Mouse (Mus musculus): ENCODE measurements around the gene Mpc1. TPM values are rescaled to one million over a fixed set of nuclear protein-coding genes. Genes with fewer than 3 reads are reported as not detected.

The Mpc1 gene
- polyA plus RNA-seq (2012; rRNA removed) = 105 and 114 TPM in 2 replicates

DNA sequence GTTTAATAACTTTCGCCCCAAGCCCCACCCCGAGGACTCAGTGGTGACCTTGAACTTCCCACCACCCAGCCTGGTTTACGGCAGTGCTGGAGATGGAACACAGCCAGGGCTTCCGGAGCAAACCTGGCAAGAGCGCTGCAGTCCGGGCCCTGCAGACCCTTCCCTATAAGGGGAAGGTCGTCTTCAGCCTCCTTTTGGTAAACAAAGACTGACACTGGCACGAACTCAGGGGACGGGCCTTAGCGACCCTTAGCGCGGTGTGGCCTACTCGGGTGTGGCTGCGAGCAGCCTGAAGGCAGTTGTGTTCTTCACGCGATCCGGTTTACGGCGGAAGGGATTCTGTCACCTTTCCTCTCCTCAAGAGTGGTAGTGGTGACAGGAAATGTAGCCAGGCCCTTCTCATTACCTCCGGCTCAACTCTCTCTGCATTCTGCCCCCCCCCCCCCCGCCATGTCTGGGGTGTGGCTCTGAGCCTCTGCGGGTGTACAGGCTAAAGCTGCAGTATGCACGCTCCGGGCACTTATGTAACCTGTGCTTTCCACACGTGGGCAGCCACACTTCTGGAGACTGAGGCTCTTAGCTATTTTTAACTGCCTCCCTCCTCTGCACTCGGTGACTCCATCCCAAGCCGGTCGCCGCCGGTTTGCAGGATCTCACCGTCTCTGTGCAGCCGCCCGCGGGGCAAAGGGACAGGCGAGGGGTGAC, at the start of gene Mpc1:
Mpc1 (plus strand) TSS at position 84 of the 705 bp plus-strand sequence.

DNA sequence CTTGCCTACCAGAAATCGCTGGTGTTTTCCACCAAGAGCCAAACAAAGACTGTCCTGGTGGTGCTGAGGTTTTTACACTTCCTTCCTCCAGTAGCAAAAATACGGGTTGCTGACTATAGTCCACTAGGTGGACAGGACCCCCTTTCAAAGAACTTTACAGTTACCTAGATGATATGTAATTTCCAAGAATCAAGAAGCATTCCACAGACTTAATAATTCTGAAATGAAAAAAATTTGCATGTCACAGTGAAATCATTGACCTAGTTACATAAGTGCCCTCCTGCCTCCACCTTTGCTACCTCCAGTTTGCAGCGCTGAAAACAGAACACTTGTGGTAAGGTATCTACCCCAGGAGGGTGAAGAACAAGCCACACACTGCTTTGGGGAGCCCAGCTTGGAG, 47.0 kb upstream of the Mpc1 start, which contains the start of gene Ccr6:
Ccr6 (plus strand) TSS at position 301 of the 400 bp plus-strand sequence.

DNA sequence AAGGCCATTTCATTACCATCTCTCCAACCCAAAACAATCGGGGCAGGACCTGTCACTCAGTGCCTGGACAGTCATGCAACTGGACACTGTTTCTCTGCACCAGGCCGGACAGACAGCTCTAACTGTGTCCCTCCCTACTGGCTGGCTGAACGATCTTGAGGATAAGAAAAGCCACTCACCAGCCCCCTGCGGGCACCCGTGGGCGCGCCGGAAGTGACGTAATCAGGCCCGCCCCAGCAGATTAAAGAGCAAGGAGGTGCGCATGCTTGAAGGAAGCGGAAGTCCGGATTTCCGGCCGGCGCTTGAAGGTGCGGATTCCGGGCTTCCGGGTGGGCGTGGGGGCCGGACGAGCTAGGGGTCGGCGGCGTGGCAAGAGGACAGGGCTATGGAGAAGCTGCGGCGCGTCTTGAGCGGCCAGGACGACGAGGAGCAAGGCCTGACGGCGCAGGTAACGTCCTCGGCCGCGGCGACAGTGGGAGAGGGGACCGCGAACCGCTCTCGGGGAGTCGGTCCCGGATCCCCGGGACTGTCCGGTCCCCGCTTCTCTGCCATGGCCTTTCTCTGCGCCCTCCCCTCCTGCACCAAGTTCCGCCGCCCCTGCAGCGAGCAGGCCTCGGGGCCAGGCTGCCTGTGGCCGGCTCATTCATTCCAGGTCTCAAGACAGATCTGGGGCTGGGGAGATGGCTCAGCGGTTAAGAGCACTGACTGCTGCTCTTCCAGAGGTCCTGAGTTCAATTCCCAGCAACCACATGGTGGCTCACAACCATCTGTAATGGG, 28.3 kb downstream of the Mpc1 start, which contains the start of gene Sft2d1:
Sft2d1 (plus strand) TSS at position 265 of the 777 bp plus-strand sequence.

DNA sequence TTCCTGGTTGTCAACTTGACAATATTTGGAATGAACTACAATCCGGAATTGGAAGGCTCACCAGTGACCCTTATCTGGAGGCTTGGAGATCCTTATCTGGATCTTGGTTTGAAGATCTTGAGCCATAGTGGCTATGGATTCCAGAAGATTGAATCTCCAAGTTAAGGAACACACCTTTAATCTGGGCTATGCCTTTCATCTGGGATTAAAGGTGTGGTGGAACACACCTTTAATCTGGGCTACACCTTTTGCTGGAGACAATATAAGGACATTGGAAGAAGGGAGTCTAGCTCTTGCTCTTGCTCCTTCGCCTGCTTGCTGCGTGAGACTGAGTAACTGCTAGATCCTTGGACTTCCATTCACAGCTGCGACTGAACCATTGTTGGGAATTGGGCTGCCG, 54.5 kb downstream of the Mpc1 start, which contains the start of gene Prr18:
Prr18 (plus strand) TSS at position 301 of the 400 bp plus-strand sequence.

Other genes with a start within 250 kb of the Mpc1 start
- gene Gm49673, start 135.1 kb upstream of the Mpc1 start, polyA plus RNA-seq (2012; rRNA removed) = 0.79 and 3.4 TPM in 2 replicates
- 54.8 and 70.6 TPM in 2 replicates for gene Rnaset2a, start 134.8 kb upstream of the Mpc1 start, polyA plus RNA-seq (2012; rRNA removed)
- gene Fgfr1op, start 117.4 kb upstream of the Mpc1 start, polyA plus RNA-seq (2012; rRNA removed) = 1.5 and 2.0 TPM in 2 replicates
- not detected in 2 replicates for gene Ccr6, start 46.9 kb upstream of the Mpc1 start, polyA plus RNA-seq (2012; rRNA removed)
- 69.1 and 85.1 TPM in 2 replicates for gene Sft2d1, start 28.2 kb downstream of the Mpc1 start, polyA plus RNA-seq (2012; rRNA removed)
- gene Prr18, start 54.6 kb downstream of the Mpc1 start, polyA plus RNA-seq (2012; rRNA removed) = 10.7 and 13.4 TPM in 2 replicates
- 4.5 and 5.9 TPM in 2 replicates for gene T2, start 73.1 kb downstream of the Mpc1 start, polyA plus RNA-seq (2012; rRNA removed)
- 0.51 and 0.59 TPM in 2 replicates for gene T, start 151.5 kb downstream of the Mpc1 start, polyA plus RNA-seq (2012; rRNA removed)
- 9.9 and 14.0 TPM in 2 replicates for gene Pde10a, start 242.5 kb downstream of the Mpc1 start, polyA plus RNA-seq (2012; rRNA removed)

All from ovary, adult 2 months (tissue).